8 mouse cellular contexts compared by ENCODE assay signal in genomic region chr7:141092051-141092735, GRCm38 (mm10). TPM values are rescaled to one million over a fixed set of nuclear protein-coding genes. Genes with fewer than 3 reads are reported as not detected.
DNase-seq lines count a peak whose midpoint lies in the region; ATAC-seq lines count a peak whose summit lies in the region.

No protein-coding gene starts in this region.

- ATAC-seq in intestine, embryonic 16.5 days: peak; percentile 90
- ATAC-seq in liver, embryonic 11.5 days (replicated peaks; ENCODE audit: low FRiP score): peak; percentile 89
- ATAC-seq in monocyte, adult 5-6 weeks (replicated peaks; ENCODE audit: insufficient number of reproducible peaks, low FRiP score, low TSS enrichment, poor library complexity, severe bottlenecking): peak; percentile 65
- ATAC-seq in stomach, embryonic 15.5 days (ENCODE audit: insufficient read depth, low FRiP score, low read depth): peak; percentile 91

- H3K27ac ChIP-seq in intestine, embryonic 16.5 days (ENCODE audit: low read length): no peak overlapping the region
- H3K27ac ChIP-seq in liver, embryonic 11.5 days (ENCODE audit: low read depth, low read length): peak overlapping the region; percentile 21; the same call in 1 of the 2 replicates
- no peak overlapping the region for H3K27ac ChIP-seq in stomach, embryonic 15.5 days

- peak; percentile 67 for DNase-seq in 3134 (ENCODE audit: extremely low read depth, insufficient read length, low spot score)
- DNase-seq in adrenal gland, adult 18-20 months (ENCODE audit: low spot score in 2 of 2): peak; percentile 80 to 82
- peak; percentile 89 for DNase-seq in embryo, embryonic 9.5 days (ENCODE audit: extremely low spot score)
- DNase-seq in heart, adult 11 months: peak; percentile 99
- DNase-seq in liver, embryonic 11.5 days (ENCODE audit: low spot score): peak; percentile 88

- WGBS in intestine, embryonic 16.5 days: 7% methylated on average over 37 of the region's 37 CpGs
- 11% methylated on average over 37 of the region's 37 CpGs for WGBS in liver, embryonic 11.5 days
- WGBS in stomach, embryonic 15.5 days: 7% methylated on average over 37 of the region's 37 CpGs

- no peaks in the 10 kb centered on the region for H3K36me3 ChIP-seq in intestine, embryonic 16.5 days (ENCODE audit: control insufficient read depth, insufficient read depth, low read length)
- no peaks in the 10 kb centered on the region for H3K36me3 ChIP-seq in liver, embryonic 11.5 days (ENCODE audit: control insufficient read depth, insufficient read depth, low read length)
- H3K36me3 ChIP-seq in stomach, embryonic 15.5 days: no peaks in the 10 kb centered on the region

- H3K9ac ChIP-seq in intestine, embryonic 16.5 days (ENCODE audit: low read depth, low read length): peak overlapping the region; percentile 46
- peak overlapping the region; percentile 38 for H3K9ac ChIP-seq in liver, embryonic 11.5 days (ENCODE audit: low read depth, low read length)
- no peak overlapping the region for H3K9ac ChIP-seq in stomach, embryonic 15.5 days

- peak overlapping the region; percentile 49 for H3K4me2 ChIP-seq in intestine, embryonic 16.5 days (ENCODE audit: low read depth, low read length)
- peak overlapping the region; percentile 56 for H3K4me2 ChIP-seq in liver, embryonic 11.5 days
- H3K4me2 ChIP-seq in stomach, embryonic 15.5 days: peak overlapping the region; percentile 50

- H3K27me3 ChIP-seq in intestine, embryonic 16.5 days (replicated peaks; ENCODE audit: control insufficient read depth, insufficient read depth, low read length): peaks cover 9% of the 10 kb centered on the region; the same call in 1 of the 2 replicates
- peaks cover 26% of the 10 kb centered on the region for H3K27me3 ChIP-seq in liver, embryonic 11.5 days (replicated peaks; ENCODE audit: control insufficient read depth, insufficient read depth, low read length)
- H3K27me3 ChIP-seq in stomach, embryonic 15.5 days (replicated peaks): peaks cover 14% of the 10 kb centered on the region; the same call in 1 of the 2 replicates

- H3K4me1 ChIP-seq in intestine, embryonic 16.5 days (ENCODE audit: control insufficient read depth, insufficient read depth, low read length): peaks cover 39% of the 10 kb centered on the region
- peaks cover 32% of the 10 kb centered on the region for H3K4me1 ChIP-seq in liver, embryonic 11.5 days (replicated peaks; ENCODE audit: control insufficient read depth, insufficient read depth, low read length)
- H3K4me1 ChIP-seq in stomach, embryonic 15.5 days: peaks cover 26% of the 10 kb centered on the region; the same call in 1 of the 2 replicates

- H3K4me3 ChIP-seq in intestine, embryonic 16.5 days (ENCODE audit: low read length): peak overlapping the region; percentile 26
- H3K4me3 ChIP-seq in liver, embryonic 11.5 days (ENCODE audit: low read depth, low read length): peak overlapping the region; percentile 28
- H3K4me3 ChIP-seq in stomach, embryonic 15.5 days (replicated peaks): peak overlapping the region; percentile 17

- no peaks in the 10 kb centered on the region for H3K9me3 ChIP-seq in intestine, embryonic 16.5 days (ENCODE audit: control insufficient read depth, low read length)
- no peaks in the 10 kb centered on the region for H3K9me3 ChIP-seq in liver, embryonic 11.5 days (ENCODE audit: control insufficient read depth, low read length)
- no peaks in the 10 kb centered on the region for H3K9me3 ChIP-seq in stomach, embryonic 15.5 days

RNA-seq across cellular contexts. Expression of gene Sigirr, which starts 8.2 kb away (rescaled TPM):
- total RNA-seq in adrenal gland, adult 18-20 months (2021): 1 to 10 TPM; 2.0 to 2.7 TPM
- 29.4 and 32.8 TPM in 2 replicates for polyA plus RNA-seq in intestine, embryonic 16.5 days (2015; fragmentation: Nextera tagmentation; extraction: Ambion mirVana)
- polyA plus RNA-seq in liver, embryonic 11.5 days (2014; fragmentation: Nextera tagmentation; extraction: Ambion mirVana): 21.4 and 23.5 TPM in 2 replicates
- 9.1 to 25.0 TPM (median 12.5 TPM) in 3 replicates for total RNA-seq in monocyte, adult 5-6 weeks (2017)
- 13.1 and 15.1 TPM in 2 replicates for polyA plus RNA-seq in stomach, embryonic 15.5 days (2015; fragmentation: Nextera tagmentation; extraction: Ambion mirVana)

RNA-seq across cellular contexts. Expression of gene Pkp3, which starts 14.2 kb away (rescaled TPM):
- total RNA-seq in adrenal gland, adult 18-20 months (2021): 1 to 10 TPM; 1.8 to 3.3 TPM
- polyA plus RNA-seq in intestine, embryonic 16.5 days (2015; fragmentation: Nextera tagmentation; extraction: Ambion mirVana): 31.3 and 32.4 TPM in 2 replicates
- 1.9 and 2.7 TPM in 2 replicates for polyA plus RNA-seq in liver, embryonic 11.5 days (2014; fragmentation: Nextera tagmentation; extraction: Ambion mirVana)
- 14.0 to 17.9 TPM (median 14.2 TPM) in 3 replicates for total RNA-seq in monocyte, adult 5-6 weeks (2017)
- polyA plus RNA-seq in stomach, embryonic 15.5 days (2015; fragmentation: Nextera tagmentation; extraction: Ambion mirVana): 38.4 and 47.2 TPM in 2 replicates

RNA-seq across cellular contexts. Expression of gene Ano9, which starts 25.4 kb away (rescaled TPM):
- under 1 TPM; 0.20 to 0.32 TPM for total RNA-seq in adrenal gland, adult 18-20 months (2021)
- 43.6 and 50.1 TPM in 2 replicates for polyA plus RNA-seq in intestine, embryonic 16.5 days (2015; fragmentation: Nextera tagmentation; extraction: Ambion mirVana)
- 0.09 and 0.41 TPM in 2 replicates for polyA plus RNA-seq in liver, embryonic 11.5 days (2014; fragmentation: Nextera tagmentation; extraction: Ambion mirVana)
- not detected in 3 replicates for total RNA-seq in monocyte, adult 5-6 weeks (2017)
- 16.2 and 20.5 TPM in 2 replicates for polyA plus RNA-seq in stomach, embryonic 15.5 days (2015; fragmentation: Nextera tagmentation; extraction: Ambion mirVana)

RNA-seq across cellular contexts. Expression of gene Ptdss2, which starts 30.0 kb away (rescaled TPM):
- total RNA-seq in adrenal gland, adult 18-20 months (2021): 10 to 100 TPM; 39.2 to 40.4 TPM
- 59.0 and 60.3 TPM in 2 replicates for polyA plus RNA-seq in intestine, embryonic 16.5 days (2015; fragmentation: Nextera tagmentation; extraction: Ambion mirVana)
- 134 and 147 TPM in 2 replicates for polyA plus RNA-seq in liver, embryonic 11.5 days (2014; fragmentation: Nextera tagmentation; extraction: Ambion mirVana)
- total RNA-seq in monocyte, adult 5-6 weeks (2017): 1.4 to 6.9 TPM (median 1.5 TPM) in 3 replicates
- polyA plus RNA-seq in stomach, embryonic 15.5 days (2015; fragmentation: Nextera tagmentation; extraction: Ambion mirVana): 58.6 and 60.7 TPM in 2 replicates

RNA-seq across cellular contexts. Expression of gene B4galnt4, which starts 31.3 kb away (rescaled TPM):
- total RNA-seq in adrenal gland, adult 18-20 months (2021): 1 to 10 TPM; 1.3 to 2.7 TPM
- polyA plus RNA-seq in intestine, embryonic 16.5 days (2015; fragmentation: Nextera tagmentation; extraction: Ambion mirVana): 7.2 and 7.3 TPM in 2 replicates
- polyA plus RNA-seq in liver, embryonic 11.5 days (2014; fragmentation: Nextera tagmentation; extraction: Ambion mirVana): 3.4 and 4.7 TPM in 2 replicates
- 0.10 TPM in 1 of 3 replicates, not detected in the others for total RNA-seq in monocyte, adult 5-6 weeks (2017)
- 7.0 and 9.2 TPM in 2 replicates for polyA plus RNA-seq in stomach, embryonic 15.5 days (2015; fragmentation: Nextera tagmentation; extraction: Ambion mirVana)

Comparison
In these comparisons a context has a peak if more than half of its experiments do, and no peak if none do; other contexts are left out.
1. RNA of gene Ano9, which starts 25.4 kb away (polyA plus RNA-seq): 43.6 to 50.1 TPM in intestine, embryonic 16.5 days and 16.2 to 20.5 TPM in stomach, embryonic 15.5 days; 0.09 to 0.41 TPM in liver, embryonic 11.5 days; every median in the first group is over 10 times any median in the second.
2. Peak in every context shown above with its lines, with median percentiles within 50 percentile points of each other: DNase-seq, ATAC-seq, H3K4me2 ChIP-seq and H3K4me3 ChIP-seq.